Comparison of ENCODE assay signal across 26 mouse cellular contexts in the genomic region with DNA sequence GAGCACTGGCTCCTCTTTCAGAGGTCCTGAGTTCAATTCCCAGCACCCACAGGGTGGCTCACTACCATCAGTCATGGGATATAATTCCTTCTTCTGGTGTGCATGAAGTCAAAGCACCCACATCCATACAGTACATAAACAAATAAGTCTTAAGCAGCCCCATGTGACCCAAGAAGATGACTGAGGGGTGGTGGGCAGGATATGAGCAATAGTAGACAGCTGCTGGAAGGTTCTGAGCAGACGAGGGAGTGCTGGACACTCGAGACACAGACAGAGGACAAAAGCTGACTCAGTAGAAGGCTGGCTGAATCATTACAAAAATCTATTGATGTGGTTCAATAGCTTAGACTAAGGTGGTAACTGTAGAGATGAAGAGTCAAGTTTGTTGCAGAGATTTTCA.
A peak's percentile ranks its signal among the peaks of the same experiment; 100 is the strongest.
DNase-seq lines count a peak whose midpoint lies in the region; ATAC-seq and TF ChIP-seq lines count a peak whose summit lies in the region.
"Had no signal": no experiment of that assay in that cellular context is flagged by ENCODE, and none has a peak within 500 bp of the region (broad histone marks: within the 10 kb centered on the region; RNA-seq: fewer than 3 reads in every experiment).

No protein-coding gene starts in this region.

- TF ChIP-seq CTCF in C2C12 (IDR thresholded peaks at IDR 0.05; ENCODE audit: control insufficient read depth, insufficient read depth, insufficient read length) = no peak

- no peaks in the 10 kb centered on the region for H3K27me3 ChIP-seq in C2C12 (ENCODE audit: control insufficient read depth, insufficient read depth, insufficient read length)
- H3K27me3 ChIP-seq: embryonic facial prominence, embryonic 13.5 days; embryonic facial prominence, embryonic 15.5 days; forebrain, embryonic 12.5 days had no signal

- H3K79me2 ChIP-seq in C2C12 (ENCODE audit: control insufficient read depth, insufficient read depth) = peaks cover 31% of the 10 kb centered on the region

- peaks cover 8% of the 10 kb centered on the region for H3K79me3 ChIP-seq in C2C12 (ENCODE audit: low read depth)

- H3K4me3 ChIP-seq in C2C12 (ENCODE audit: insufficient read depth, poor library complexity, severe bottlenecking) = no peak overlapping the region
- H3K4me3 ChIP-seq: embryonic facial prominence, embryonic 13.5 days; embryonic facial prominence, embryonic 15.5 days; erythroblast, embryonic 14.5 days; forebrain, embryonic 10.5 days; forebrain, embryonic 12.5 days had no signal

- no peaks in the 10 kb centered on the region for H3K36me3 ChIP-seq in C2C12 (ENCODE audit: control insufficient read depth, insufficient read depth)
- H3K36me3 ChIP-seq: embryonic facial prominence, embryonic 13.5 days; embryonic facial prominence, embryonic 15.5 days; forebrain, embryonic 10.5 days; forebrain, embryonic 12.5 days; G1E had no signal

- no peak for ATAC-seq in activated CD4-positive, CD25-positive, alpha-beta regulatory T cell, adult 4 months
- ATAC-seq: forebrain, embryonic 14.5 days; forebrain, embryonic 16.5 days had no signal

- DNase-seq in 3134 (ENCODE audit: extremely low read depth, insufficient read length, low spot score) (peak; percentile 19), 3T3-L1 (ENCODE audit: low read depth, low spot score) (peak; percentile 71)
- peak; percentile 28 for DNase-seq in Muller cell, postnatal 12 days (ENCODE audit: inconsistent ontology term)
- DNase-seq in ovary, postnatal 14 days (ENCODE audit: low spot score) = no peak
- DNase-seq in layer of hippocampus, adult 9-10 months (ENCODE audit: low spot score) = no peak
- no peak for DNase-seq in layer of hippocampus, adult 8-10 months (ENCODE audit: low spot score in 2 of 2)
- DNase-seq: adrenal gland, adult 8-10 months; adrenal gland, postnatal 14 days; adrenal gland, postnatal 36 days; B cell, adult 2 months; cerebellum, adult 11-12 months; cerebellum, adult 2 months; cerebellum, adult 9-10 months; cerebellum, postnatal 14 days; cerebellum, postnatal 36 days; embryo, embryonic 11 days had no signal

- H3ac ChIP-seq in C2C12 (ENCODE audit: control insufficient read depth, insufficient read length, low read depth) = no peak overlapping the region

TF ChIP-seq in C2C12, 6 proteins besides CTCF, POLR2A, EP300 and RAD21:
- peak; percentile 57 for TF ChIP-seq FOSL1 (IDR thresholded peaks at IDR 0.05; ENCODE audit: insufficient read depth, low read length, poor library complexity, severe bottlenecking)
- TF ChIP-seq MAX (IDR thresholded peaks at IDR 0.05) = peak; percentile 37
- TF ChIP-seq CEBPB (IDR thresholded peaks at IDR 0.05; ENCODE audit: low read depth) = no peak
- TF ChIP-seq MYOG (IDR thresholded peaks at IDR 0.05; ENCODE audit: control insufficient read depth, extremely low read depth, insufficient read length) = no peak
- TF ChIP-seq USF1 (IDR thresholded peaks at IDR 0.05; ENCODE audit: low read depth) = peak; percentile 92
- TF ChIP-seq MYOD1 (IDR thresholded peaks at IDR 0.05; ENCODE audit: control insufficient read depth, insufficient read length, low read depth) = peak; percentile 88

Comparison
In these comparisons a context has a peak if more than half of its experiments do, and no peak if none do; other contexts are left out.
1. DNase-seq: peak in 3134 (single experiment), 3T3-L1 (single experiment) and Muller cell, postnatal 12 days (single experiment); none in ovary, postnatal 14 days (single experiment), layer of hippocampus, adult 9-10 months (single experiment) and layer of hippocampus, adult 8-10 months (0 of 2).